Mouse (Mus musculus) neutrophil, adult 5-6 weeks (primary cell): Measurements from ENCODE around the gene Matn4. TPM values are rescaled to one million over a fixed set of nuclear protein-coding genes. Genes with fewer than 3 reads are reported as not detected.
A peak's percentile ranks its signal among the peaks of the same experiment; 100 is the strongest.

Source experiments
- ATAC-seq: fragments of 151-379, 151-347 bp; 2 replicates; pipeline ENCODE4 v1.8.0; 2017; ENCODE audit warnings: mild to moderate bottlenecking, moderate TSS enrichment; ENCODE audit not compliant: insufficient number of reproducible peaks, poor library complexity, low FRiP score, severe bottlenecking; ENCODE audit errors: extremely low read depth
- total RNA-seq: library from RNA; stranded (forward); fragments of 200-1000 nt; gene quantifications from 2 replicates; pipeline ENCODE4 v1.2.3, GENCODE M21; 2017

Matn4 gene
- 0.12 TPM in 1 of 2 replicates, not detected in the other for total RNA-seq

DNA sequence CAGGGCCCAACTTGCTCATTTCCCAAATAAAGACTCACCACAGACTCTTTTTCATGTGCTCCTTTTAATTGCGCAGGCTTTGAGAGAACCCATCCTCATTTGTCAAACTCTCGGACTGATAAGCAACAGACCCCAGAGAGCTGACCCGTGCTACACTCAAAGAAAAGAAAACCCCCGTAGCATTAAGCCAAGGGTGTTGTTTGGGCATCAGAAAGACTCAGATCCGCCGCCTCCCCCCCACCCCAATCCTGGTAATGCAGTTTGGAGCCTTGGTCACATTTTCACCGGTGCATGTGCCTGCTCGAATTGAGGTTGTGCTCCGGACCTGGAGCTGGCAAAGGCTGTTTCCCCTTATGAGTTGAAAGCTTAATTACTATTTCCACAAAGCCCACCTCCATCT lies at the start of gene Matn4:
TSS of gene Matn4 (minus strand) at position 101 of the 400 bp plus-strand sequence.
- ATAC-seq = no peak

DNA sequence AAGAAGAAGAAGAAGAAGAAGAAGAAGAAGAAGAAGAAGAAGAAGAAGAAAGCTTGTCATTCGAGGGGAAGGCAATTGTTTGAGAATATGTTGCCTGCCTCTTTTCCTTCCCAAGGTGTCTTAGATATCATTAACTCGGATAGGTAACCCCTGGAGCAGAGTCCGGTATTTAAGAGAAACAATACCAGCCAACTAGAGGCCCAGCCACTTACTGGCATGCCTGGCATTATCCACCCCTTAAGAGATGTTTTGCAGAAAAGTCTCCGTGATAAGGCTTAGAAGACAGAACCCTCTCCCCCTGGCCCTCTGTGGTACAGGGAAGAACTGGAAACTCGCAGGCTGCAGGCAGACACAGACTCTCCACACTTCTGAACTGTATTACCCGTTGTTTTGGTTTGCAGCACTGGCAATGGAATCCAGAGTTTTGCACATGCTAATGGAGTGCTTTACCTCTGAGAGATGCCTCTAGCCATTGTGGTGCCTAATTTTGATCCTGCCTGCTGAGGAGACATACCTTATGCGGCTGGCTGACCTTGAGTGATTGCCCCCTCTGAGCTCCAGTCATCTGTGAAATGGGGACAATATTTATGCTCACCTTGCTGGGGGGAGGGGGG lies 49.0 kb upstream of the Matn4 start:
- ATAC-seq = no peak

DNA sequence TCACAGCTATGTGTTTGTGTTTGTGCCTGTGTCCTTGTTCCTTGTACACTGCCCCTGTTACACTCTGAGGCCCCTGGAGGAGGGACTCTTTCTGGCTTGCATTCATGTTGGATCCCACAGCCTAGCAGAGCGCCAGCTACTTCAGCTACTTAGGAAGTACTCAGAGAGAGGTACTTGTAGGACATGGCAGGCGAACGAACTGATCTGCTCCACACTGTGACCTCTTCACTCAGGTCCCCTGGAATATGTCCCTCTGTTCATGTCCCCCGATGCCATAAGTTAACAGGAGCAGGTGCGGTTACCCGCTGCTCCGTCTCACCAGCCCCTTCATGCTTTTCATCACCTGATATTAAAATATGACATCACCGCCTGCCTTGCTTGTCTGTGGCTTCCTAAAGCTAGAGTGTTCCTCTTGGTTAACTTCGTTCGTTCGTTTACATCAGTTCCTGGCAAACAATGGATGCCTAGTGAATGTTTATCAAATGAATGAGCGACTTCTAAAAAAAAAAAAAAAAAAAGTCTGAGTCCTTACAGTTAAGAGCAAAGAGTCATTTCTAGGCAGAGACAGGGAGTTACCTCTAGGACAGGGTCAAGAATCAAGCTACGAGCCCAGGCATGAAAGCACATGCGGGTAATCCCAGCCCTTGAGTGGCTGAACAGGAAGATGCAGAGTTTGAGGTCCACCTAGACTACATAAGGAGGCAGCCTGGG lies 48.2 kb upstream of the Matn4 start:
- ATAC-seq = no peak

DNA sequence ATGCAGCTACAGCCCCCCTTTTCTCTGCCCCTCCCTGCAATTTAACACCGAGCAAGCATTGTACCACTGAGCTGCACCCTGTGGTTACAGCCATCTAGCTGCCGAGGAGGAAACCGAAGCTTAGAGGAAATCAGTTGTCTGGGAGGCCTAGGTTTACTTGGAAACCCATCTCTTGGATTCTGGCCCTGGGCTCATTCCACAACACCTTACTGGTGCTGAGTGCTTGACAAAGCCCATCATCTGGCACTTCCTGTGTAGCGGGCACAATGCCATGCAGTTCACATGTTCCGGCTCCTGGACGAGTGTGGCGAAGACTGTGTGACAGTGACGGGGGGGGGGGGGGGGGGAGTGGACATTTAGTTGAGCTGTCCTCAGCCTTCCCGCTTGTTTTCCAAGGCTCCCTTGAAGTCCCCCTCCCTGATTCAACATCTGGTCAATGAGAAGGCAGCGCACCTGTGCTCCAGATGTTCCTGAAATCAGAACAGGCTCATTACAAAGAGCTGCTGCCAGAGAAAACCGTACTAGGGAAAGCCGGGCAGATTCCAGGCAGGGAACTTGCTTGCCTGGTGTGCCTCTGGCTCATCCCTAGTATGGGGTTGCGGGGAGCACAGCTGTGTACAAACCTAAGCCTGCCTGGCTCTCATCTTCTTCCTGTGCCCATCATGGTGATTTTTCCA lies 47.2 kb upstream of the Matn4 start:
- ATAC-seq = no peak

DNA sequence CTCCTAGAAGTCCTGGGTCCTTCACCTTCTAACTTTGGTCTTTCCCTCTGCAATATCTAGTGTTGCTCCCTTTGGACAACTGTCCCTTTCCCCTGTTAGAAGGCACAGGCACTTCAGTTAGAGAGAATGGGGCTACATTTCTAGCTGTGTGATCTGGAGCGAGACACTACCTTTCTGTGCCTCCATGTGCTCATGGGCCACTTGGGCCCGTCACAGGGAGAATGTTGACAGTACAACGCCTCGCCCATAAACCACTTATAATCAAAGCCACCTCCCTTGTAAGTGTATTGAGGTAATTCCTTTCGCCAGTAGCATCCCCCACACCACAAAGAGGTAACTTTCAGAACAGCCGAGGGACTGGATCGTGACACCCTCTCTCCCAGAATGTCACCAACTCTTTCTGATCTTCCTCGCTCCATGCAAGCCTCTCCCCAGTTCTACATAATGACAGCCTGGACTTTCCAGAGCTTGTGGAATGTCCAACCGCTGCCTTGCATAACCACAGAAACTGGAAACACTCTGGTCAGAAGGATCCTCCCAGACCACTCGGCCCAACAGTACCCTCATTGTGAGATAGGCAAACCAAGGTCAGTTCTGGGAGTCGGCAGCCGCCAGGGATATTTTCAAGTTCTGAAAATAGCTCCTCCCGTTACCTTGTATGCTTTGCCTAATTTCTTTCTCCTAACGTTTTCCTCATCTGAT lies 44.5 kb upstream of the Matn4 start:
- no peak for ATAC-seq

DNA sequence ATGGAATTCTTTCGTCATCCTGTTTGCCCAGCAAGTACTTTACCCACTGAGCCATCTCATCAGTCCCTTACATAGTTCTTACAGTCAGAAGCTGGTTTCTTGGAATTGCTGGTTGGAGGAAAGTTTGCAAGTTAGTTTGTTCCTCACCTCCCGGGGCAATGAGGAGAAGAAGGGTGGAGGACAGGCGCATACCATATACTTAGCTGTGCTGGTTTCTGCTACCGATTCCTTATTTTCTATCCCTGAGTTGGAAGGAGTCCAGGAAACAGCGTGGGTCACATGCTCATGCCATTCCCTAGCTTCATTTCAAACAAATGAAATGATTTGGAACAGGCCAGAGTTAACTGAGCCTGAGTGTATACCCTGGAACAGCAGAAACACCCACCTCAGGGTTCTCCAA lies 44.0 kb upstream of the Matn4 start:
- no peak for ATAC-seq

DNA sequence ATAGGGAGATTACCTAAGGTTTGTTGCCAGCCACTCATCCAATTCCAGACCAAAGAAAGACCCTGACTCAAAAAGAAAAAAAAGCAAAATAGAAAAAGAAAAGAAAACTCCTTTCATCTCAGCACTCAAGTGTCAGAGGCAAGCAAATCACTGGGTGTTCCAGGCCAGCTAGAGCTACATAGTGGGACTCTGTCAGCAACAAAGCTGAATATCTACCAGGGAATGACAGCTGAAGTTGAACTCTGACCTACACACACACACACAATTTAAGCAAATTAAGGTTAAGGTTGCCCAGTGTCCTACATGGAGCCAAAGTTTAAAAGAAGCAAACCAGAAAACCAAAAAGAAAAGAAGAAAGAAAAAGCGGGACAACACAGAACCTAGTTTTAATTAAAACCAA lies 43.2 kb upstream of the Matn4 start:
- ATAC-seq = no peak

DNA sequence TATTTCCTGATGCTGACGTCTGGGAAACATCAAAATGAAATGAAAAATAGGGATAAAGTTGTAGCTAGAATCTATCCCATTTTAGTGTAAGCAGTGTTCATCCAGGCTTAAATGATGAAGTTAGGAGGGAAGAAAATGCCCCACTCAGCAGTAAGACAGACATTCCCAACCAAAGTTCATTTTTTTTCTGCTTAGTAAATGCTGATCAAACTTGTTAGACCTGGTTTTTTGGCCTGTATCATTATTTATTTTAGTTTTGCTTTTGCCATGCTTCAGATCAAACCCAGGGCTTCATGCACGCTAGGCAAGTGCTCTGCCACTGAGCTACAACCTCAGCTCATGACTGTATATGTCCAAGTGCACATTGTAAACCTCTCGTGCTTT lies 41.1 kb upstream of the Matn4 start:
- no peak for ATAC-seq

DNA sequence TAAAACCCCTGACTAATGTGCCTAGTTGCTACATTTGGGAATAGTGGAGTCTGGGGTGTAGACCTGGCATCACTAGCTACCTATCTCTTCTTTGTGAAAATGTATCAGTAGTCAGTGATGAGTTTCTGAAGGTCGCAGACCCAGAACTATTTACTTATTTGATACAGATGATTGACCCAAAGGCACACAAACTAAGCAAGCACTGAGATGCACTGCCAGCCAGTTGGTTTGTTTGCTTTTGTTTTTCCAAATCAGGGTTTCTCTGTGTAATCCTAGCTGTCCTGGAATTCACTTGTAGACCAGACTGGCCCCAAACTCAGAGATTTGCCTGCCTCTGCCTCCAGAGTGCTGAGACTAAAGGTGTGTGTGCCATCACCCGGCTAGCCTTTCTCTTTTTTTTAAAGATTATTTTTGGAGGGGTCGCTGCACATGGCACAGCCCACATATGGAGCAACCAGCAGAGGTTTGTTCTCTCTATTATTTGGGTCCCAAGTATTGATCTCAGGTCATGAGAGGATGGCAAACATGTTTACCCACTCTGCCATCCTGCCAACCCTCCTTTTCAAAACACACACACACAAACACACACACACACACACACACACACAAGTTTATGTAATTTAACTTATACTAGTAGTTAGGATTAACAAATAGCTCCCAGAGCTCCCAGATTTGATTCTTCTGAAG lies 40.6 kb upstream of the Matn4 start:
- ATAC-seq = no peak

DNA sequence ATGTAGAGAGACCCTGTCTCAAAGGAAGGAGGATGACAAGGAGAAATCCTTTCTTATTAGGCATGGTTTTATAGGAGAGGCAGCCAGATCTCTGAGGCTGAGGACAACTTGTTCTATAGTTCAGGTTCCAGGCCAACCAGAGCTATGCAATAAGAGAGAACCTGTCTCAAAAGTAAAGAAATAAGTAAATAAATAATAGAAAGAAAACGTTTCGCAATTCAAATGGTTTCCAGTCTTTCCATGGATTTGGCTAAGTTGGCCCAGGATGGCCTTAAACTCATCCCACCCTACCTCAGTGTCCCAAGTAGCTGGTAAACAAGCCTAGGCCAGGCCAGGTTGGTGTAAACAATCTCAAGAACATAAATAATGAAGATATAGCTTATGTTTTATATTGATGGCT lies 39.7 kb upstream of the Matn4 start:
- ATAC-seq = no peak

DNA sequence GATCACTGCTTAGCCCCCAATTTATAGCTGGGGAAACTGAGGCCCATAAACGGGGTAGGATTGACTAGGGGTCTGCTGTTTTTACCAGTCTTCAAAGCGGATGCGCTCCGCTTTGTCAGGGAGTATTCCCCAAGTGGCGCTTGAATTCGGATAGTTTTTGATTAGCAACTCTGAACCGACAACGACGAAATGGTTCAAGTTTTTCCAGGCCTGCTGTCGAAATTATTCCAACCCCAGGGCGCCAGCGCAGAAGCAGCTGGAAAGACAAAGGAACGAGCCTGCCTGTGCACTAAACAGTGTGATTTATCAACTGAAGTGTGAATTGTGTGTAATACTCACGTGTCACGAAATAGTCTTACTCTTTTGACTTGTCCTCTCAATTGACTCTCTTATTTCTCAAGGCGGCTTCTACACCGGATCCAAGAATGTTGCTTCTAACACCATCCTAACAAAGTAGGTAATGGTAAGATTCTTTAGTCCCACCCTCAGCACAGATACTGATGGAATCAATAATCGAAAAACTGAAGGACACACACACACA lies 38.6 kb upstream of the Matn4 start, which contains the start of gene Sdc4:
TSS of gene Sdc4 (minus strand) at position 428 of the 541 bp plus-strand sequence.
- no peak for ATAC-seq

DNA sequence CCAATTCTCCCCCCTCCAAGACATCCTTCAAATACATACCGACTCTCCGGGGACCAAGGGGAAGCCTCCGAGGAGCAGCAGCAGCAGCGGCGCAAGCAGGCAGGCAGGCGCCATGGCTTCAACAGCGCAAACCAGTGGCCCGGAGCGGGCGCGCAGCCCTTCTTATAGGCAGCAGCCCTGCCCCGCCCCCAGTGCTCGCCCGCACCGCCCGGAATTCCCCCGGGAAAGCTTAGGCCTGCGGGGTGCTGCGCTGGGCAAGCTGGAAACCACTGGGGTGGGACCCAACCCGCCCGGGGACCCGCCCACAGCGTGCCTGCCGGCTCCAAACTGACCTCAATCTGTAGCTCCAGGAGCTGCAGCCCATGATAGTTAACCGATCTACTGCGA lies 38.1 kb upstream of the Matn4 start:
- ATAC-seq = peak; percentile 26; the same call in 1 of the 2 replicates

DNA sequence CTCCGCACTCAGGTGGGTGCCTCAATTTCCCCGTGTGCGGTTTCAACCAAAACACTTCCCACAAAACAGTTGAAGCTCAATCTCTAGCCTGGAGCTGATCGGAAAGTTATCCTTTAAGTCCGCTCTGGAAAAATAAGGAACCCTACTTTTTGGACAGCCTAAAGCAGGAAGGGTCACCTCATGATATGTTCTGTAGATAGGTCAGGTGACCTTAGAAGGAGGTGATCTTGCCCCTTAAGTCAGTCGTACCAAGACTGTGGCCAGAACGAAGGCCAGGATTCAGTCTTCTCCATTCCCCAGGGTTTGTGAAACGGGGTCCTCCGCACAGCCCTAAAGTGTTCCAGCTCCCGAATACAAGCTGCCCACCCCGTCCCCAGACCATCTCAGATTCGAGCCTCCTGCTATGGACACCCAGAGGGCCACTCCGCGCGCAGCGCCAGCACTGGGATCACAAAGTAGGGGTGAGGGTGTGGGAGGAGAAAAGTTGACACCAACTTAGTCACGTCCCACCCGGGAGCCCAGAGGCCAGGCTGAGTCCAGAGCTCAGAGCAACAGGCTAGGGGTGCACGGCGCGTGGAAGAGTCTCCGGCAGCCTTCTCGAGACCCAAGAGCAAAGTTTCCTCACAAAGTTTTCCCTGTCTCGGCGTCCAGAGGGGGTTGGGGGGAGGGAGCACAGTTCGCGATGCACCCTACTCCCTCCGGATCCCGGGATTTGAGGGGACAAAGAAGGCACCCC lies 37.5 kb upstream of the Matn4 start:
- ATAC-seq = no peak

DNA sequence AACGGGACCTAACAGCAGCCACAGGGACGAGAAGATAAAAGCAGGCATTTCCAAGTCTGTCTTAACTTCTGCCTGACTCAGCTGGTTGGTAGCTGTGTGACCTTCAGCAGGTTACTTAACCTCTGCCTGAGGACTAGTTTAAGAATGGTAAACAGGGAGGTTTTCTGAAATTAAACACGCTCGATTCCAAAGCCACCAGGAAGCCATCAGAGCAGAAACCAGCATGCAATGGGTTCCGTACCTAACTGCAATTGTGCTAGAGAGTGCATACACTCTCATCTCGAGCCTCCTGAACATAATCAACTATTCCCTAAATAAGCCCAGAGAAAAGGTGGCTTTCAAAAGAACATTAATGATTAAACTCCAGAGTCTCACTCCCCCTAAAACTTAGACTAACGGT lies 36.8 kb upstream of the Matn4 start:
- ATAC-seq = no peak

DNA sequence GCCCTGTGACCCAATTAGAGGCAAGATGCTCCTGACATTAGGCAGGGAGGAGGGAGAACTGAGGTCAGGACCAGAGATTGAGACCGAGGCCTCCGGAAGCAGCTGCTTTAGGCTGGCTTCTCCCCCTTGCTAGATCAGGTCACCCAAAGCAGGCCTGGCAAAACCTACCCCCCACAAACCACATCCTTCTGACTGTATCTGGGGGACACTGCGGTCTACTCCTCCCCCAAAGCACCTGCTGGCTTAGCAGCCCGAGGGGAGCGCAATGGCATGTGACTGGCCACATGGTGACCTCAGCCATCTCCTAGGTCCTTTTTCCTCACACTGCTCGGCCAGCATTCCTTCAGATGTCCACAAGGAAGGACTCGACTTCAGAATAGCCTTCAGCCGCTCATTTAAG lies 36.2 kb upstream of the Matn4 start:
- ATAC-seq = peak; percentile 84

DNA sequence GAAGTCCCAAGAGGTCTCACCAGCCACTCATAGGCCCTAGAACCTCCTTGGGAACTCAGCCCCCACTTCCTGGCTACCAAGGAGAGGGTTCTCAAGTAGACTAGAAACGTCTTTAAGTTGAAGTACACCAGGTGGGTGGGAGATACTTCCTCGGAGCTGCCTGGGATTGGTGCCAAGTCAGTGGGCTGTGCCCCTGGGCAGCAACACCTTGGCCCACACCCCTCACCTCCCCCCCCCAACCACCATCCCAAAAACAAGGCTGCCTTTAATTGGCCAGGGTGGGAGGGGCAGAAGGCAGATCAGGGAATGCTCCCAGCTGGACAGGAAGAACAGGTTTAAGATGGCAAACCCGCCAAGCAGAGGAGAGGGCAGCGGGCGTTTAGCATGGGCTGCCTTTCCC lies 35.4 kb upstream of the Matn4 start:
- no peak for ATAC-seq

DNA sequence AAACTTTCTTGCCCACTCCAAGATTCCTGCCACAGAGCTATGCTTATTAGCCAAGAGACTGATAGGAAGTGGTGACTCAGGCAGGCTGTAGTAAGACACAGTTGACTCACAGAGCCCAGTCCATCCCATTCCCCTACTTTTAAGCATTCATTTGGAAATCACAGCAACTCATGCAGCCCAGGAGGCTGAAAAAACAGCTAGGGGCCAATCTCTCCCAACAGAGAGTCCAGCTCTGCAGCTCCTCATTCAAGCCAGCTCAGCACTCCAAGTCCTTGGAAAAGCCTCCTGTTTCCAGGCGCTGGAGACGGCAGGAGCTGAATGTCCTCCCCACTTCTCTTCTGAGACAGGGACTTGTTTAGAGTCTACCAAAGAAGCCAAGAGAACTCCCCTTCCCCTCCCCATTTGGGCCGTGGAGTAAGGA lies 34.1 kb upstream of the Matn4 start:
- no peak for ATAC-seq

DNA sequence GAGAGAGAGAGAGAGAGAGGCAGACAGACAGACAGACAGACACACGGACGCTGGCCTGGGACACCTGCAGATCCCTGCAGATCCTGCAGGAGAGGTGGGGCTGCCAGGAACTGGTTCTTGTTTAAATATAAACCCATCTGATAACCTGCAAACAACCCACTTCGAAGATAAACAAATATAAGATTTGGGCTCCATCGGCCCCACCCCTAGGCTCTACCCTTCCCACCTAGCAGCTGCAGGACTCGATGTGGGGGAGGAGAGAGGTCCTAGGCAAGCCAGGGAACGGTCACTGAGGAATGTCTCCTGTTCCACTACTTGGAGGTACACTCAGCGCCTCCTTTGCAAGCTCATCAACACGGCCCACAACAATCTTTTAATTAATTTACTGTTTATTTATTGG lies 33.3 kb upstream of the Matn4 start:
- no peak for ATAC-seq
